Mouse (Mus musculus) neural tube, embryonic 11.5 days (tissue): ENCODE data around the gene Ltb. TPM values are rescaled to one million over a fixed set of nuclear protein-coding genes. Genes with fewer than 3 reads are reported as not detected.

Experiments used
- ATAC-seq: fragments of 200-750 bp; cut with Nextera tagmentation; 2 replicates; pipeline ENCODE4 v1.8.0; 2017; ENCODE audit warnings: moderate number of reproducible peaks, mild to moderate bottlenecking, moderate TSS enrichment, moderate library complexity; ENCODE audit not compliant: insufficient read depth, low FRiP score, low TSS enrichment
- DNase-seq: peaks from one replicate; pipeline ENCODE4 v3.0.0-alpha.2; 2015; ENCODE audit warnings: low spot score
- H3K27ac ChIP-seq: fragments of 300-500 bp; sonication (generic); 2 replicates; pipeline ENCODE4 v1.5.1; 2014; ENCODE audit warnings: low read depth, mild to moderate bottlenecking, low read length
- H3K27me3 ChIP-seq: fragments of 300-500 bp; sonication (generic); 2 replicates; pipeline ENCODE4 v1.6.1; 2014; ENCODE audit warnings: mild to moderate bottlenecking, low read length, mixed read lengths; ENCODE audit not compliant: control insufficient read depth, insufficient read depth
- H3K36me3 ChIP-seq: fragments of 300-500 bp; sonication (generic); 2 replicates; pipeline ENCODE4 v1.6.1; 2014; ENCODE audit warnings: mild to moderate bottlenecking, low read length, moderate library complexity, mixed read lengths; ENCODE audit not compliant: control insufficient read depth, insufficient read depth
- H3K4me1 ChIP-seq: fragments of 300-500 bp; sonication (generic); 2 replicates; pipeline ENCODE4 v1.6.1; 2014; ENCODE audit warnings: low read length, mixed read lengths; ENCODE audit not compliant: control insufficient read depth, insufficient read depth
- H3K4me2 ChIP-seq: fragments of 300-500 bp; sonication (generic); 2 replicates; pipeline ENCODE4 v1.6.1; 2014; ENCODE audit warnings: low read depth, mild to moderate bottlenecking, moderate library complexity
- H3K4me3 ChIP-seq: fragments of 300-500 bp; sonication (generic); 2 replicates; pipeline ENCODE4 v1.5.1; 2014; ENCODE audit warnings: low read depth, low read length
- H3K9ac ChIP-seq: fragments of 300-500 bp; sonication (generic); 2 replicates; pipeline ENCODE4 v1.6.1; 2014; ENCODE audit warnings: mild to moderate bottlenecking, low read length
- H3K9me3 ChIP-seq: fragments of 300-500 bp; sonication (generic); 2 replicates; pipeline ENCODE4 v1.6.1; 2016; ENCODE audit warnings: low read length; ENCODE audit not compliant: control insufficient read depth
- WGBS: fragments of 180-500 bp; shearing (Covaris S2); extraction: QIAGEN DNeasy Blood & Tissue Kit; methylation state at CpG from one replicate; pipeline ENCODE4 v1.1.7; 2014; 5-methylcytosine and 5-hydroxymethylcytosine counted together
- polyA plus RNA-seq: library from polyadenylated mRNA; unstranded; fragments of >200 nt; fragmentation: Nextera tagmentation; extraction: Ambion mirVana; gene quantifications from 2 replicates; pipeline ENCODE4 v1.2.1, GENCODE M21; 2014

The Ltb gene
- polyA plus RNA-seq, 1 experiment from 2014 or later: 0.27 TPM

DNA sequence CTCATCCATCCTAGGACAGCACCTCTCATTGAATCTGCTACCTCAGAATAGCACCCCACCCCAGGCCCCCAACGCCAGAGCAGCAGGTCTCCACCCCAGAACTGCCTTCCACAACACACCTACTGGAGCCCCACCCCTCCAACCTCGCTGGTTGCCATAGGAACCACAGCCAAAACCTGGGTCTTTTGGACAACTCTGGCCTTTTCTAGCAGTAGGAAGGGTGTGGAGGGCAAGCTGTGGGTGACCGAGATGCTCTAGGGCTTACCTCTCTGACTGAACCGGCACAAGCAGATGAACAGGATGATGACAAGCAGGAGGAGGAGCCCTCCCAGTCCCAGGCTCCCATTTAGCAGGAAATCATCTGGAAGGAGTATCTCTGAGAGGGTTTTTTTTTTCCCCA is 7.6 kb upstream of the Ltb start:
- H3K4me3 ChIP-seq: no peak overlapping the region
- no peaks in the 10 kb centered on the region for H3K9me3 ChIP-seq
- DNase-seq (peak; percentile 40), ATAC-seq (no peak)
- H3K4me1 ChIP-seq: no peaks in the 10 kb centered on the region
- H3K27me3 ChIP-seq: no peaks in the 10 kb centered on the region
- peak overlapping the region; percentile 52 for H3K4me2 ChIP-seq
- H3K27ac ChIP-seq: no peak overlapping the region
- 0% methylated on average over 4 of the region's 4 CpGs for WGBS
- no peaks in the 10 kb centered on the region for H3K36me3 ChIP-seq
- H3K9ac ChIP-seq: no peak overlapping the region

- Histone ChIP-seq H3K4me3 (no peak overlapping the region), H3K4me1 (no peaks in the 10 kb centered on the region), H3K9ac (no peak overlapping the region), H3K27me3 (no peaks in the 10 kb centered on the region), H3K36me3 (no peaks in the 10 kb centered on the region), H3K27ac (no peak overlapping the region), H3K9me3 (no peaks in the 10 kb centered on the region), H3K4me2 (no peak overlapping the region)
- 79% methylated on average over 4 of the region's 4 CpGs for WGBS
- no peak for DNase-seq
- ATAC-seq: no peak
Observed at GRCm38 (mm10) chr17:35187345-35187744, 6.9 kb upstream of the Ltb start.

GRCm38 (mm10) chr17:35187959-35188610 is 6.2 kb upstream of the Ltb start, which contains the start of gene Lst1:
TSS of gene Lst1 (minus strand) at chr17:35188439.
- DNase-seq: no peak
- Histone ChIP-seq H3K9ac (no peak within 1 kb of the TSS), H3K27ac (no peak within 1 kb of the TSS), H3K9me3 (no peaks in the 10 kb centered on the region), H3K4me3 (no peak within 1 kb of the TSS), H3K27me3 (no peaks in the 10 kb centered on the region), H3K4me2 (no peak within 1 kb of the TSS), H3K4me1 (no peaks in the 10 kb centered on the region), H3K36me3 (no peaks in the 10 kb centered on the region)
- WGBS: 83% methylated on average over 7 of the region's 7 CpGs
- no peak for ATAC-seq

DNA sequence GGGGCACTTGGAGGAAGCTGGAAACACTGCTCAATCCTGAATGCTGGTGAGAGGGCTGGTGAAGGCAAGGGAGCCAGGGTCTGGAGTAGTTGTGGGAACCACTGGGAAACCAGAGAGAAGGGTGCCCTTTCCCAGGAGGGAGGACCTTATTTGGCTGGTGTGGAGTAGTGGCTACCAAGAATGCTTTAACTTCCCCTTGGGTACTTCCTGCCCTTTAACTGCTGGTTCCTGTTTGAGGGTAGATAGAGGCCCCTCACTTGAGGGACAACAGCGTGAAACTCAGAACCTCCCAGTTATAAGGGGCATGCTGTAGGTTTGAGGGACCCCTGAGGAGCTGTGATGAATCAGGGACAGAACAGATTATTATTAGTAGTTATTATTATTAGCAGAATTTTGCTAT is 5.1 kb upstream of the Ltb start:
- Histone ChIP-seq H3K4me1 (no peaks in the 10 kb centered on the region), H3K4me2 (no peak overlapping the region), H3K9me3 (no peaks in the 10 kb centered on the region), H3K27ac (no peak overlapping the region), H3K36me3 (no peaks in the 10 kb centered on the region), H3K27me3 (0 out of 2 replicates have a peak, but pooled peaks cover under 1% of the 10 kb centered on the region), H3K4me3 (no peak overlapping the region), H3K9ac (no peak overlapping the region)
- 59% methylated on average over 1 of the region's 1 CpGs for whole genome bisulfite sequencing
- ATAC-seq (no peak), DNase-seq (no peak)

- ATAC-seq: no peak
- H3K9me3 ChIP-seq: no peaks in the 10 kb centered on the region
Observed at GRCm38 (mm10) chr17:35190096-35190495, 4.1 kb upstream of the Ltb start.

GRCm38 (mm10) chr17:35191723-35192122 is 2.5 kb upstream of the Ltb start:
- no peak overlapping the region for H3K4me2 ChIP-seq
- no peak for DNase-seq
- 61% methylated on average over 2 of the region's 2 CpGs for WGBS
- H3K36me3 ChIP-seq: no peaks in the 10 kb centered on the region
- ATAC-seq: no peak
- H3K9me3 ChIP-seq: no peaks in the 10 kb centered on the region
- peaks cover 23% of the 10 kb centered on the region for H3K27me3 ChIP-seq
- no peak overlapping the region for H3K9ac ChIP-seq
- H3K4me3 ChIP-seq: no peak overlapping the region
- 0 out of 2 replicates have a peak, but pooled peaks cover 3% of the 10 kb centered on the region for H3K4me1 ChIP-seq
- H3K27ac ChIP-seq: no peak overlapping the region

More at GRCm38 (mm10) chr17:35190096-35190495, 4.1 kb upstream of the Ltb start:
- H3K4me3 ChIP-seq: no peak overlapping the region
- no peak overlapping the region for H3K9ac ChIP-seq
- H3K27me3 ChIP-seq: peaks cover 7% of the 10 kb centered on the region
- H3K4me1 ChIP-seq: no peaks in the 10 kb centered on the region
- H3K4me2 ChIP-seq: no peak overlapping the region
- 80% methylated on average over 4 of the region's 4 CpGs for WGBS
- H3K36me3 ChIP-seq: no peaks in the 10 kb centered on the region
- DNase-seq: no peak
- no peak overlapping the region for H3K27ac ChIP-seq

GRCm38 (mm10) chr17:35192924-35193323 is 1.3 kb upstream of the Ltb start:
- DNase-seq: no peak
- Histone ChIP-seq H3K9ac (no peak overlapping the region), H3K4me3 (no peak overlapping the region), H3K4me1 (0 out of 2 replicates have a peak, but pooled peaks cover 3% of the 10 kb centered on the region), H3K4me2 (no peak overlapping the region), H3K36me3 (no peaks in the 10 kb centered on the region), H3K9me3 (no peaks in the 10 kb centered on the region), H3K27ac (no peak overlapping the region), H3K27me3 (peaks cover 23% of the 10 kb centered on the region)
- 84% methylated on average over 5 of the region's 5 CpGs for WGBS
- ATAC-seq: no peak

DNA sequence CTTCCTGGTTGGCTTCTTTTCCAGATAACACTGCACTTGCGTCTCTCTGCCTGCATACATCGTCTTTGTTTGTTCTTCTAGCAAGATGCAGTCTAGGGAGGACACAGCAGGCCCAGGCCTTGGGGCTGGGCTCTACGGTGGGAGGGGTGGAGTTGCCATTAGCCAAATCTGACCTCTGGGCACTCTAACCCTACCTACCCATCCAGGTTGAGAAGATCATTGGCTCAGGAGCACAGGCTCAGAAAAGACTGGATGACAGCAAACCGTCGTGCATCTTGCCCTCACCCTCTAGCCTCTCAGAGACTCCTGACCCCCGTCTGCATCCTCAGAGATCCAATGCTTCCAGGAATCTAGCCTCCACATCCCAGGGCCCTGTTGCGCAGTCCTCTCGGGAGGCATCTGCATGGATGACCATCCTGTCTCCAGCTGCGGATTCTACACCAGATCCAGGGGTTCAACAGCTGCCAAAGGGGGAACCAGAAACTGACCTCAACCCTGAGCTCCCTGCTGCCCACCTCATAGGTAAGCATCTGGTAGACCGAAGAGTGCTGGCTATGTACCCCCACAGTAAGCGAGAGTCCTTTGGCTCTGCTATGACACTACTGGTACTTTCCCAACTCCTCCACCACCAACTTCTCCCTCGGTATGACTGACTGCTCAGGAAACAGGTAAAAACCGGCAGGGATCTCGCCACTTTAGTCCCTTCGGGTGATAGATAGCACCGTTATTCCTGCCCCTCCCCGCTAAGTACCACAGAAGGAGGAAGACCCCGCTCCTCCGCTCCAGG is 798 bp downstream of the Ltb start:
- H3K4me2 ChIP-seq: peak overlapping the region; percentile 60
- 0 out of 2 replicates have a peak, but pooled peaks cover 3% of the 10 kb centered on the region for H3K4me1 ChIP-seq
- H3K27ac ChIP-seq: no peak overlapping the region
- ATAC-seq: no peak
- peaks cover 25% of the 10 kb centered on the region for H3K27me3 ChIP-seq
- H3K9ac ChIP-seq: 0 out of 2 replicates have a peak overlapping the region, but pooled peaks have one; percentile 10
- no peaks in the 10 kb centered on the region for H3K36me3 ChIP-seq
- peak overlapping the region; percentile 31 for H3K4me3 ChIP-seq
- 39% methylated on average over 19 of the region's 19 CpGs for WGBS
- no peak for DNase-seq
- H3K9me3 ChIP-seq: no peaks in the 10 kb centered on the region
